Mouse (Mus musculus) thymus, postnatal 36 days (tissue): ENCODE data around the gene Zfp791.
"Not testable (repeated sequence)": the region's sequence is repeated elsewhere in the genome, so short reads cannot be mapped to it uniquely, and the experiment has no call there.

Experiments used
- DNase-seq, 2 experiments: peaks; one replicate each; pipeline ENCODE4 v3.0.0; 2022; ENCODE audit warnings: mixed read lengths in 2 of 2

Zfp791 gene

GRCm38 (mm10) chr8:85122995-85123394, at the start of gene Zfp791:
TSS of gene Zfp791 (minus strand) at chr8:85123095.
- no peak for DNase-seq

- peak; percentile 7 to 10 for DNase-seq
These were observed 48.4 kb upstream of the Zfp791 start for GRCm38 (mm10) chr8:85171291-85171690.

DNA sequence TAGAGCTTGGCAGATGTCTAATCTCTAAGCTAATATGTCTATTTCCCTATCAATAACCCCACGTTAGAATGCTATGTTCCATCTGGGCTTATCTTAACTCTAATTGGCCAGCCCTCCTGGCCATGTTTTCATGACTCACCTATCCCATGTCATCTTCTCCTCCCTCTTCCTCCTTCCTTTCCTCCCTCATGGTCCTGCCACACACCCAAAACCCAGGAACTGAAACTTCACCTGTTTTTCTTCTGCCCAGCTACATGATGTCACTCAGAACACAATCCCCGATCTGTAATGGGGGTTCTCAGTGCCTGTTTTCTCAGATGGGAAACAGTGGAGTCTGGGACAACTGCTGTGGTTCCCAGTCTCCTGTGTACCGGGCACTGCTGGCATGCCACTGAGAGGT, 28.7 kb upstream of the Zfp791 start, which contains the start of gene Cks1brt:
Gene Cks1brt, plus strand, starts transcription at position 301 of the 400 bp plus-strand sequence.
- no peak for DNase-seq

DNA sequence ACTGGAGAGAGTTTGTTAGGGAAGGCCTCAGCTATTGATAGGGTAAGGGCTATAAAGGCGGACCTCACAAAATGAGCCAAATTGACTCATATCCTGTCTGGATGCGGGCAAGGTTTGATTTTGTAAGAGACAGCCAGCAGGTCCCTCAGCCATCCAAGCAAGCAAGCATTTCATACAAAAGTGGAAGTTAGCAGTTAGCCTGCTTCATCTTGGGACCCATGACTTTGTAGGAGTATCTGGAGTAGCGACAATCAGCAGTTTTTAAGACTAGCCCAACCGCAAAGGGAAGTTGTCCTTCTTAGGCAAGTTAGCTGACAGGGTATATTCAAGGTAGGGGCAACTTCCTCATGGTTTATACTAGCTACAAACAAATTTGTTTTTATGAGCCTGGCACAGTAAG, 19.6 kb upstream of the Zfp791 start:
- no peak for DNase-seq

DNA sequence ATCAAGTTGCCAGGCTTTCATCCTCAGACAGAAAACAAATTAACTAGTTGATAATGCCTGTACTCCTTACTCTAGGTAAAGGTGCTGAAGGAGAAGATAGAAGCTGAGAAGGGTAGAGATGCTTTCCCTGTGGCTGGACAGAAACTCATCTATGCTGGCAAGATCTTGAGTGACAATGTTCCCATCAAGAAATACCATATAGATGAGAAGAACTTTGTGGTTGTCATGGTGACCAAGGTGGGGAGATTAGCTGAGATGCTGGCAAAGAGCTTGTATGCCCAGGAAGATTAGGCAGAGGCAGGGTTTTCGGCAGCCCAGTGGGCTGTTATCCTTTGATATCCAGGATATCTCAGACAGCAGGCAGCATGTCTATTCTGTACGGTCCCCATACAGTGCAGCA, 12.8 kb upstream of the Zfp791 start:
- DNase-seq: not testable (repeated sequence)

DNA sequence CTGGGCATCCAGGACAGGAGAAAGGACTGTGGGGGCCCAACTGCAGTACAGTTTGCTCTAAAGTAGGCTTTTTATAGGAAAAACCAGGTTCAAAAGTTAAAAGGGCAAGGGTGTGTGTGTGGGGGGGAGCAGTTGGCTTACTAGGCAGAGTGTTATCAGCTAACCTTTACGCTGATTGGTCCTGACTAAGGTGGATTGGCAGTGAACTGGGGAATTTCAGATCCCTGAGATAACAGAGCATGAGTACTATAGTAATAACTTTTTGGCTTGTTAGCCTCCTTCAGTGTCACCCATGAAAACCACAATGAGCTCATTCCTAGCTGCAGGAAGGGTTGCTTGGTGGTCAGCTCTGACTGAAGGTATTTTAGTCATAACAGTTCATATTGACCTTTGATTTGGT, 9.4 kb upstream of the Zfp791 start:
- DNase-seq: no peak

- DNase-seq: no peak
These were observed 796 bp upstream of the Zfp791 start for GRCm38 (mm10) chr8:85123691-85124090.

DNA sequence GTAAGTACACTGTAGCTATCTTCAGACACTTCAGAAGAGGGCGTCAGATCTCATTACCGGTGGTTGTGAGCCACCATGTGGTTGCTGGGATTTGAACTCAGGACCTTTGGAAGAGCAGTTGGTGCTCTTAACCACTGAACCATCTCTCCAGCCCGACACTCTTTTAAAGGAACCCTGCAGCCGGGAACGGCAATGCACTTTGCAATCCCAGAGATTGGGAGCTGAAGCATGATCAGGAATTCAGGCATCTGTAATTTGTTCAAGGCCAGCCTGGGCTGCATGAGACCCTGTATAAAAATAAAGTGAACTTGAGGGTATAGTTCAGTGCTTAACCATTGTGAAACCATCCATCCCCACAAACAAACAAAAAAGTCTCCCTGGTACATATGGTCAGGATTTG, 2.6 kb downstream of the Zfp791 start:
- not testable (repeated sequence) for DNase-seq

DNA sequence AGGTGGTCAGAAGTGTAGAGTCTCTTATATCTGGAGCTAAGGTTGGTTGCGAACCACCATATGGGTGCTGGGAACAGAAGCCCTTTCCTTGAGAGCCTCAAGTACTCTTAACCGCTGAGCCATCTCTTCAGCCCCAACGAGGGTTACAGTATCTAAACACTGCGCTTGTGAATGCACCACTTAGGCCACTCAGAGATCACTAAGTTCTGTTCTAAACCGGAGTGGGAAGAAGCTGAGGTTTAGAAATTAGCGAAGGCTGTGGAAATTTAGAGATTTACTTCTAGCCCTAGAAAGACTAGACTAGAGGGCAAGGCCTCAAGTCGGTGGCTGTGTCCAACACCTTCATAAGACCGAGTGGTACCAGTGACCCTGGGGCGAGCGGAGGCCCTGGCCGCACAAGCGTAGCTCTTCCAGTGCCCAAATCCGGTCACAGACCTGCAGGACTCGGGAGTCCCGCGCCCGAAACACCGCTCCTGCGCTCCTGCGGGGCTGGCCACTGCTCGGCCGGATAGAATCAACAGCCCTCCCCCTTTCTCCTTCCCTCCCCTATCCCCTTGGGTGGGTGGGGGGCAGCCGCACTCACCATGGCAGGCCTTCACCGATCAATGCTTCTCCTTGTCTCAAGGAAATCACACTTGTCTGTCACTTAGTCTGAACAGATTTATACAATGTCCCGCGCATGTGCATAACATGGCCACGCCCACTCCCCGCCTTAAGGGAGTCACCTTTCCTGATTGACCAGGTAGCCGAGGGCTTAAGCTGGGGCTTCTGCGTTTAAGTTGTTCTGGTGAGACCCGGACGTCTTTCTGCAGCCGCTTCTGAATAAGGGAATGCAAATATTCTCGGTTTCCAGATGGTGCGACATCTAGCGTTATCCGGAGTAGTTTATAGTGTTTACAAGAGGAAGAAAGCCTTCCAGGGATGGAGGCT, 3.6 kb downstream of the Zfp791 start:
- peak; percentile 16 to 19 for DNase-seq

GRCm38 (mm10) chr8:85116984-85117383, 5.9 kb downstream of the Zfp791 start:
- no peak for DNase-seq

GRCm38 (mm10) chr8:85115501-85115900, 7.4 kb downstream of the Zfp791 start:
- DNase-seq: no peak

GRCm38 (mm10) chr8:85113241-85113640, 9.7 kb downstream of the Zfp791 start:
- no peak for DNase-seq

- no peak for DNase-seq
These were observed 22.7 kb downstream of the Zfp791 start for GRCm38 (mm10) chr8:85100076-85100665.

DNA sequence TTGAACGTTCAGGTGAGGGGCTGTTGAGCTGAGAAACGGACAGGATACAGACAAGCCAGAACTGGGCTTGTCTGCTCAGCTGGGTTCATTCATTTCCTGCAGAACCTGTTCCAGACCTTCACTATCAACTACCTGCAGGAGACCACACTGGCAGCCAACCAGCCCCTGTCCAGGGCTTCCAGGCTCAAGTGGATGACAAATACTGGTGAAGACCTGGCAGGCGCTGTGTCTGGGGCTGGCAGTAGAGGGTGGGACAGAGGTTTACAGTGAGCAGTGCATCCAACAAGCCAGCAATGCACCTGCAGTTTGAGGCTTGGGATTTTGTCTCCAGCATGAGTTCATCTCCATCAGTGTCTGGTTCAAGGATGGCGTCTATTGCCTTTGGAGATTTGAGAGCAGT, 26.0 kb downstream of the Zfp791 start:
- no peak for DNase-seq

DNA sequence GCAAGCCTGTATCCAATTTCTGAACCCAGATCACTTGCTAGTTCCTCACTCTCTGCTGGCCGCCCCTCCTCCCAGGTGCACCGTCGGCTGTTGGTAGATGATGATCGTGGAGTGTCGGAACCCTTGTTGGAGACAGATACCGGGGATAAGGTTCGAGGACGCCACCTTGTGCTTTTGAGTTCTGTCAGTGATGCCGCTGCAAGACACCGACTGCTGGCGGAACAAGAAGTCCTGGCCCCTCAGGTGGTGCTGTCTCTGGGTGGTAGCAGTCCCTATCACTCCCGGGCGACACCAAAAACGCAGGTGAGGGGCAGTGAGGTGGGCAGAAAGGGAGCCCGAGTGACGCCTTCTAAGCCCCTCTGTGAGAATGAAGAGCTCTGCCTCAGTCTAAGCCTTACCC, 26.7 kb downstream of the Zfp791 start:
- no peak for DNase-seq

DNA sequence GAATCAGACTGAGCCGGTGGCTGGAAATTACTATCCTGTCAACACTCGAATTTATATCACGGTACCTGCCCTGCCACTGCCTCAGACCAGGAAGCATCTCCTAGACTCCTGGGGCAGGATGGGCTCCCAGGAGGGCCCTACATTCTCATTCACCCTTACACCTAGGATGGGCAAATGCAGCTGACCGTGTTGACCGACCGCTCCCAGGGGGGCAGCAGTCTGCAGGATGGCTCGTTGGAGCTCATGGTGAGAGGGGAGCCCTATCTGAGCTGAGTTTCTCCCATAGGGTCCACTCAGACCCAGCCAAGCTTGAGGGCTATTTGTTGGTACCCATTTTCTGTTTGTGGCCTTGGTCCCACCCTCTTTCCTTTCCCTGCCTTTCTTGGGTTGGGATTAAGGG, 27.3 kb downstream of the Zfp791 start:
- DNase-seq: no peak

DNA sequence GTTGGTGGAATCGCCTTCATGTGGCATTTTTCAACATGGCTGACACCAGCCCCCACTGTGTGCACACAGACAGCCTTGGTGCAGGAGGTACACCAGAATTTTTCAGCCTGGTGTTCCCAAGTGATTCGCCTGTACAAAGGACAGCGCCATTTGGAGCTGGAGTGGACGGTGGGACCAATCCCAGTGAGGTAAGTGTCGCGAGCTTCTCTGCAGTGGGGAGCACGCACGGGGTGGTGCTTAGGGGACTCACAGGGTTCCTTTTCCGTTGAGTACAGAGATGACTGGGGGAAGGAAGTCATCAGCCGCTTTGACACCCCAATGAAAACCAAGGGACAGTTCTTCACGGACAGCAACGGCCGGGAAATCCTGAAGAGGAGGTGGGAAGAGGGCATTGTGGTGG, 27.8 kb downstream of the Zfp791 start:
- no peak for DNase-seq

DNA sequence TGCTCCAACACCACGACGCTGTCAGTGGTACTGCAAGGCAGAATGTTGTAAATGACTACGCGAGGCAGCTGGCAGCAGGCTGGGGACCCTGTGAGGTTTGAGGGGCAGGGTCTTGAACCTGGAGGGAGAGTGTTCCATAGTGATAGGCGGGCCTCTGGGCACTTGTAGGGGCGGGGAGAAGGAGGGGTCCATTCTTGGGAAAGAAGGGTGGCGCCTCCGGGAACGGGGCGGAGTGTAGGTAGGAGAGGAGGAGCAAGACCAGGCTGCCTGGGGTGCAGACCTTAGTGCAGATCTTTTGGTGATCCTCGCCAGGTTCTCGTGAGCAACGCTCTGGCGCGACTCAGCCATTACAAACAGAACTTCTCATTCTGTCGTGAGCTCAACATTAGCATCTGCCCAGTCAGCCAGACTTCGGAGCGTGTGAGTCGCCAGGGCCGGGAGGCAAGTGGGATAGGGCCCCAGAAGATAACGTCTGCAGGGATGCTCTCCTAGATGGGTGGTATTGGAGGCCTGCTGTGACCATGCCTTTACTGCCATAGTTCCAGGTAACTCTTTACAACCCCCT, 31.3 kb downstream of the Zfp791 start:
- DNase-seq: no peak

GRCm38 (mm10) chr8:85090856-85091255, 32.0 kb downstream of the Zfp791 start:
- no peak for DNase-seq

DNA sequence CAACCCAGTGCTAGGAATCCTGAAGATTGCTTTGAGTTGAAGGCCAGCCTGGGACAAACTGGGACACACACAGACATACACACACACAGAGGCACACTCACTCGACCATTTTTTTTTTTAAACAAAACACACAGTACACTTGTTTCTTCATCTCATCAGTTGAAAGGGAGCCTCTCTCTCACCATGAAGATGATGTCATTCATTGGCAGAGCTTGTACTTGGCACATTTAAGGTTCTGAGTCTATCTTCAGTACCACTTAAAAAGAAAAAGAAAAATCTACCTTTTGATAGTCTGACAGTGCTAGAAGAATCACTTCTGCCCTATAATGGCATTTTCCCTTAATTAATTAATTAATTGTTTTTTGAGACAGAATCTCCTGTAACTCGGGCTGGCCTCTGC, 34.1 kb downstream of the Zfp791 start:
- DNase-seq: no peak

GRCm38 (mm10) chr8:85086238-85086637, 36.7 kb downstream of the Zfp791 start:
- no peak for DNase-seq

DNA sequence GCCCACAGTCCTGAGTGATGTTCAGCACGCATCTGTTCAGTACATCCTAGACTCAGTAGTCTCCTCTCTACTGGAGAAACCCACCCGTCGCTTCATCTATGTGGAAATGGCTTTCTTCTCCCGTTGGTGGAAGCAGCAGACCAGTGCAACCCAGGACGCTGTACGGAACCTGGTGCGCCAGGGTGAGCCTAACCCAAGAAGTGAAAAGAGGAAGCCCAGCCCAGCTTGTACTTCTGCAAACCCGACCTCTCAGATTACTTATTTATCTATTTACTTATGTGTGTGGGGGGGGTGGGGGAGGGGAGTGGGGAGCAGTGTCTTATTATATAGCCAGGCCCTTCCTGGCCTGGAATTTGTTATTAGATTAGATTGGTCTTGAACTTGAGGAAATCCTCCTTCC, 38.3 kb downstream of the Zfp791 start:
- DNase-seq: no peak

- DNase-seq: peak; percentile 83 to 87
These were observed 39.6 kb downstream of the Zfp791 start, which contains the start of gene Man2b1 for GRCm38 (mm10) chr8:85083108-85083813. TSS of gene Man2b1 (plus strand) at chr8:85083270.
